Mouse (Mus musculus) lung, postnatal 36 days (tissue): ENCODE results near the gene Map2k6.

Experiments
- DNase-seq: peaks from one replicate; pipeline ENCODE4 v3.0.0; 2022; ENCODE audit warnings: mixed read lengths

Map2k6 gene

GRCm38 (mm10) chr11:110453445-110454154, 54.7 kb downstream of the Map2k6 start:
- DNase-seq: no peak

GRCm38 (mm10) chr11:110457441-110457912, 58.6 kb downstream of the Map2k6 start:
- DNase-seq: no peak

- DNase-seq: no peak
Measured at GRCm38 (mm10) chr11:110460480-110460879, 61.6 kb downstream of the Map2k6 start.

- DNase-seq: no peak
Measured at GRCm38 (mm10) chr11:110461560-110462331, 62.8 kb downstream of the Map2k6 start.

- no peak for DNase-seq
Measured at GRCm38 (mm10) chr11:110462975-110463578, 64.2 kb downstream of the Map2k6 start.

GRCm38 (mm10) chr11:110463801-110464200, 64.9 kb downstream of the Map2k6 start:
- DNase-seq: peak; percentile 5

GRCm38 (mm10) chr11:110469054-110469453, 70.1 kb downstream of the Map2k6 start:
- DNase-seq: no peak

GRCm38 (mm10) chr11:110470561-110471273, 71.8 kb downstream of the Map2k6 start:
- DNase-seq: no peak

GRCm38 (mm10) chr11:110471362-110471761, 72.4 kb downstream of the Map2k6 start:
- no peak for DNase-seq

- DNase-seq: no peak
Measured at GRCm38 (mm10) chr11:110472078-110472477, 73.2 kb downstream of the Map2k6 start.

- DNase-seq: no peak
Measured at GRCm38 (mm10) chr11:110473495-110473894, 74.6 kb downstream of the Map2k6 start.

GRCm38 (mm10) chr11:110476361-110477151, 77.6 kb downstream of the Map2k6 start:
- no peak for DNase-seq

GRCm38 (mm10) chr11:110477961-110478869, 79.3 kb downstream of the Map2k6 start:
- no peak for DNase-seq

GRCm38 (mm10) chr11:110478978-110479384, 80.1 kb downstream of the Map2k6 start:
- DNase-seq: peak; percentile 15

- DNase-seq: no peak
Measured at GRCm38 (mm10) chr11:110481406-110481805, 82.5 kb downstream of the Map2k6 start.

GRCm38 (mm10) chr11:110482176-110482575, 83.3 kb downstream of the Map2k6 start:
- DNase-seq: no peak

GRCm38 (mm10) chr11:110482649-110483048, 83.7 kb downstream of the Map2k6 start:
- no peak for DNase-seq

- DNase-seq: peak; percentile 81
Measured at GRCm38 (mm10) chr11:110483165-110483564, 84.2 kb downstream of the Map2k6 start.

- DNase-seq: no peak
Measured at GRCm38 (mm10) chr11:110484426-110484825, 85.5 kb downstream of the Map2k6 start.

- no peak for DNase-seq
Measured at GRCm38 (mm10) chr11:110485081-110485480, 86.2 kb downstream of the Map2k6 start.

GRCm38 (mm10) chr11:110487796-110488195, 88.9 kb downstream of the Map2k6 start:
- no peak for DNase-seq
